Mouse (Mus musculus) ES-E14 (cell line): ENCODE data around the gene Cpt1a.

Experiments used
- CHD2 ChIP-seq: IDR thresholded peaks from 2 replicates; pipeline ENCODE4 v1.6.1; 2014; ENCODE audit warnings: mild to moderate bottlenecking, low read depth, low read length, inconsistent platforms
- HCFC1 ChIP-seq: IDR thresholded peaks from 2 replicates; pipeline ENCODE4 v1.6.1; 2012; ENCODE audit warnings: low read length, inconsistent platforms, borderline replicate concordance; ENCODE audit not compliant: insufficient read depth
- MAFK ChIP-seq: IDR thresholded peaks from 2 replicates; pipeline ENCODE4 v1.6.1; 2014; ENCODE audit warnings: mild to moderate bottlenecking, low read depth, low read length, inconsistent platforms; ENCODE audit not compliant: insufficient read depth
- ZC3H11A ChIP-seq: IDR thresholded peaks from 2 replicates; pipeline ENCODE4 v1.6.1; 2012; ENCODE audit warnings: low read depth, mild to moderate bottlenecking, inconsistent platforms, low read length, borderline replicate concordance
- ZNF384 ChIP-seq: IDR thresholded peaks from 2 replicates; pipeline ENCODE4 v1.6.1; 2012; ENCODE audit warnings: low read depth, low read length, inconsistent platforms

- TF ChIP-seq CHD2 (no peak), MAFK (no peak), HCFC1 (no peak), ZC3H11A (no peak), ZNF384 (no peak)
These were observed 43.0 kb downstream of the Cpt1a start for GRCm38 (mm10) chr19:3365089-3365488.
